Mouse (Mus musculus): ENCODE data around the gene Il12rb1. TPM values are rescaled to one million over a fixed set of nuclear protein-coding genes. Genes with fewer than 3 reads are reported as not detected.

The Il12rb1 gene
- polyA plus RNA-seq, 1 experiment from 2014 or later = 0.06 TPM

GRCm38 (mm10) chr8:70804481-70805206 lies 3.6 kb upstream of the Il12rb1 start, which contains the start of gene Mast3:
Gene Mast3, minus strand, starts transcription at chr8:70805054.
- ATAC-seq (ENCODE audit: low FRiP score, low read depth) = peak; percentile 89
- peaks cover 12% of the 10 kb centered on the region for H3K4me1 ChIP-seq
- H3K27ac ChIP-seq = no peak within 1 kb of the TSS
- no peaks in the 10 kb centered on the region for H3K9me3 ChIP-seq
- H3K27me3 ChIP-seq = peaks cover 66% of the 10 kb centered on the region
- H3K4me3 ChIP-seq = peak within 1 kb of the TSS; percentile 57
- H3K36me3 ChIP-seq = no peaks in the 10 kb centered on the region
- H3K9ac ChIP-seq = peak within 1 kb of the TSS; percentile 54
- WGBS = under 1% methylated on average over 45 of the region's 45 CpGs
- H3K4me2 ChIP-seq (replicated peaks) = peak within 1 kb of the TSS; percentile 83

GRCm38 (mm10) chr8:70806541-70806940 lies 1.7 kb upstream of the Il12rb1 start:
- Histone ChIP-seq H3K27me3 (peaks cover 48% of the 10 kb centered on the region), H3K9ac (no peak overlapping the region), H3K4me2 (replicated peaks) (no peak overlapping the region), H3K36me3 (no peaks in the 10 kb centered on the region), H3K9me3 (no peaks in the 10 kb centered on the region), H3K4me3 (no peak overlapping the region), H3K27ac (no peak overlapping the region), H3K4me1 (peaks cover 12% of the 10 kb centered on the region)
- ATAC-seq (ENCODE audit: low FRiP score, low read depth) = no peak
- 81% methylated on average over 4 of the region's 4 CpGs for WGBS

- Histone ChIP-seq H3K27ac (no peak overlapping the region), H3K4me2 (replicated peaks) (no peak overlapping the region), H3K27me3 (peaks cover 41% of the 10 kb centered on the region), H3K4me3 (no peak overlapping the region), H3K9me3 (no peaks in the 10 kb centered on the region), H3K9ac (no peak overlapping the region), H3K36me3 (no peaks in the 10 kb centered on the region), H3K4me1 (peaks cover 12% of the 10 kb centered on the region)
- WGBS = 60% methylated on average over 1 of the region's 1 CpGs
- ATAC-seq (ENCODE audit: low FRiP score, low read depth) = no peak
Measured at GRCm38 (mm10) chr8:70807304-70807703, 945 bp upstream of the Il12rb1 start.

GRCm38 (mm10) chr8:70808955-70809701 lies 879 bp downstream of the Il12rb1 start:
- Histone ChIP-seq H3K4me2 (replicated peaks) (no peak overlapping the region), H3K27me3 (peaks cover 36% of the 10 kb centered on the region), H3K4me1 (peaks cover 5% of the 10 kb centered on the region), H3K9ac (no peak overlapping the region), H3K27ac (no peak overlapping the region), H3K36me3 (no peaks in the 10 kb centered on the region), H3K9me3 (no peaks in the 10 kb centered on the region), H3K4me3 (no peak overlapping the region)
- ATAC-seq (ENCODE audit: low FRiP score, low read depth) = no peak
- 71% methylated on average over 8 of the region's 8 CpGs for WGBS

- no peak for ATAC-seq (ENCODE audit: low FRiP score, low read depth)
- H3K36me3 ChIP-seq = no peaks in the 10 kb centered on the region
- H3K4me1 ChIP-seq = no peaks in the 10 kb centered on the region
- no peak overlapping the region for H3K4me2 ChIP-seq (replicated peaks)
- WGBS = 70% methylated on average over 20 of the region's 20 CpGs
- H3K27me3 ChIP-seq = peaks cover 37% of the 10 kb centered on the region
- H3K9ac ChIP-seq = no peak overlapping the region
- H3K27ac ChIP-seq = no peak overlapping the region
- no peaks in the 10 kb centered on the region for H3K9me3 ChIP-seq
- no peak overlapping the region for H3K4me3 ChIP-seq
Measured at GRCm38 (mm10) chr8:70810962-70811680, 2.9 kb downstream of the Il12rb1 start.

GRCm38 (mm10) chr8:70812055-70812454 lies 3.8 kb downstream of the Il12rb1 start:
- H3K27ac ChIP-seq = no peak overlapping the region
- no peak overlapping the region for H3K4me3 ChIP-seq
- ATAC-seq (ENCODE audit: low FRiP score, low read depth) = no peak
- peaks cover 6% of the 10 kb centered on the region; the same call in 1 of the 2 replicates for H3K4me1 ChIP-seq
- no peak overlapping the region for H3K4me2 ChIP-seq (replicated peaks)
- no peaks in the 10 kb centered on the region for H3K36me3 ChIP-seq
- peaks cover 40% of the 10 kb centered on the region for H3K27me3 ChIP-seq
- no peaks in the 10 kb centered on the region for H3K9me3 ChIP-seq
- WGBS = 27% methylated on average over 4 of the region's 4 CpGs
- H3K9ac ChIP-seq = no peak overlapping the region

GRCm38 (mm10) chr8:70812885-70813284 lies 4.6 kb downstream of the Il12rb1 start:
- Histone ChIP-seq H3K9ac (no peak overlapping the region), H3K27ac (no peak overlapping the region), H3K4me3 (no peak overlapping the region), H3K4me1 (peaks cover 7% of the 10 kb centered on the region; the same call in 1 of the 2 replicates), H3K4me2 (replicated peaks) (no peak overlapping the region), H3K9me3 (no peaks in the 10 kb centered on the region), H3K27me3 (peaks cover 44% of the 10 kb centered on the region), H3K36me3 (no peaks in the 10 kb centered on the region)
- no peak for ATAC-seq (ENCODE audit: low FRiP score, low read depth)
- 55% methylated on average over 4 of the region's 4 CpGs for WGBS

GRCm38 (mm10) chr8:70816679-70817078 lies 8.4 kb downstream of the Il12rb1 start:
- Histone ChIP-seq H3K4me2 (replicated peaks) (peak overlapping the region; percentile 54), H3K27me3 (peaks cover 68% of the 10 kb centered on the region), H3K9me3 (peaks cover 12% of the 10 kb centered on the region), H3K4me1 (peaks cover 11% of the 10 kb centered on the region), H3K27ac (no peak overlapping the region), H3K36me3 (no peaks in the 10 kb centered on the region), H3K9ac (no peak overlapping the region), H3K4me3 (peak overlapping the region; percentile 22)
- WGBS = 10% methylated on average over 29 of the region's 30 CpGs
- ATAC-seq (ENCODE audit: low FRiP score, low read depth) = peak; percentile 13; the same call in 1 of the 2 replicates

- Histone ChIP-seq H3K4me1 (peaks cover 11% of the 10 kb centered on the region), H3K27me3 (peaks cover 48% of the 10 kb centered on the region), H3K4me3 (no peak overlapping the region), H3K9me3 (peaks cover 12% of the 10 kb centered on the region), H3K36me3 (no peaks in the 10 kb centered on the region), H3K27ac (no peak overlapping the region), H3K9ac (no peak overlapping the region), H3K4me2 (replicated peaks) (peak overlapping the region; percentile 32)
- 4% methylated on average over 31 of the region's 31 CpGs for WGBS
- peak; percentile 62; the same call in 1 of the 2 replicates for ATAC-seq (ENCODE audit: low FRiP score, low read depth)
Measured at GRCm38 (mm10) chr8:70820101-70820935, 12.1 kb downstream of the Il12rb1 start.

GRCm38 (mm10) chr8:70821399-70821962 lies 13.2 kb downstream of the Il12rb1 start:
- H3K4me1 ChIP-seq = peaks cover 11% of the 10 kb centered on the region
- peaks cover 12% of the 10 kb centered on the region for H3K9me3 ChIP-seq
- no peak overlapping the region for H3K9ac ChIP-seq
- no peak overlapping the region for H3K4me2 ChIP-seq (replicated peaks)
- no peaks in the 10 kb centered on the region for H3K36me3 ChIP-seq
- no peak overlapping the region for H3K4me3 ChIP-seq
- WGBS = 17% methylated on average over 30 of the region's 30 CpGs
- H3K27me3 ChIP-seq = peaks cover 36% of the 10 kb centered on the region
- no peak overlapping the region for H3K27ac ChIP-seq
- 0 out of 2 replicates have a peak, but pooled peaks have one; percentile 13 for ATAC-seq (ENCODE audit: low FRiP score, low read depth)

- ATAC-seq (ENCODE audit: low FRiP score, low read depth) = no peak
- peaks cover 31% of the 10 kb centered on the region for H3K27me3 ChIP-seq
- H3K36me3 ChIP-seq = no peaks in the 10 kb centered on the region
- H3K4me1 ChIP-seq = peaks cover 6% of the 10 kb centered on the region; the same call in 1 of the 2 replicates
- no peak overlapping the region for H3K4me2 ChIP-seq (replicated peaks)
- no peak overlapping the region for H3K9ac ChIP-seq
- H3K4me3 ChIP-seq = no peak overlapping the region
- WGBS = 45% methylated on average over 11 of the region's 11 CpGs
- H3K9me3 ChIP-seq = peaks cover 13% of the 10 kb centered on the region
- no peak overlapping the region for H3K27ac ChIP-seq
Measured at GRCm38 (mm10) chr8:70821992-70822391, 13.7 kb downstream of the Il12rb1 start.

All from limb, embryonic 13.5 days (tissue).